Mouse (Mus musculus) embryonic stem cell, embryonic (primary cell): ENCODE results near the gene Mars.

Source experiments
- CTCF ChIA-PET, 4 experiments: fragments of 300-600 bp in 2 of 4; fragments of 350-600 bp in 2 of 4; sonication (Branson Sonifier 250); formaldehyde crosslinking; loops; one replicate each; lab custom pipeline; 2022; ENCODE audit warnings: inconsistent platforms in 2 of 4; lab: Charles Lee
- POLR2A ChIA-PET, 4 experiments: fragments of 300-600 bp in 2 of 4; fragments of 350-600 bp in 2 of 4; sonication (Branson Sonifier 250); formaldehyde crosslinking; loops; one replicate each; lab custom pipeline; 2022; ENCODE audit warnings: antibody characterized with exemption in 4 of 4, inconsistent platforms in 1 of 4; lab: Charles Lee

Mars gene

GRCm38 (mm10) chr10:127288328-127288799 is 23.2 kb downstream of the Mars start:
- POLR2A ChIA-PET, result interaction anchor here in 3 of 4 experiments (0.7 to 8.0 kb wide), 21 partner anchors 9 to 1343 kb away, joined by 3 to 87 read pairs (median 5); partner anchors contain the start of genes Kif5a (in 3 of the 3), Mars (in 2 of the 3), B4galnt1 (in 1 of the 3) and Dctn2 (in 1 of the 3)
- CTCF ChIA-PET, result interaction anchor here in 3 of 4 experiments (0.5 to 0.7 kb wide), 3 partner anchors 20 to 457 kb away, joined by 3 to 4 read pairs (median 3); no protein-coding TSS in a partner anchor

GRCm38 (mm10) chr10:127287936-127288293 is 23.7 kb downstream of the Mars start:
- CTCF ChIA-PET, result interaction anchor here in 3 of 4 experiments (0.5 to 0.7 kb wide), 3 partner anchors 19 to 458 kb away, joined by 3 to 4 read pairs (median 3); no protein-coding TSS in a partner anchor
- POLR2A ChIA-PET, result interaction anchor here in 3 of 4 experiments (0.6 to 8.0 kb wide), 25 partner anchors 10 to 1344 kb away, joined by 3 to 87 read pairs (median 4); partner anchors contain the start of genes Kif5a (in 3 of the 3), Mars (in 2 of the 3), B4galnt1 (in 1 of the 3) and Dctn2 (in 1 of the 3)

GRCm38 (mm10) chr10:127287271-127287935 is 24.2 kb downstream of the Mars start:
- ChIA-PET CTCF (no interaction called here), POLR2A (interaction anchor here in 3 of 4 experiments (0.5 to 8.0 kb wide), 32 partner anchors 9 to 468 kb away, joined by 3 to 87 read pairs (median 4); partner anchors contain the start of genes Dctn2 (in 2 of the 3), Kif5a (in 2 of the 3), Mars (in 2 of the 3) and Arhgap9 (in 1 of the 3))

- ChIA-PET POLR2A (interaction anchor here in 3 of 4 experiments (0.5 to 8.0 kb wide), 26 partner anchors 9 to 233 kb away, joined by 3 to 87 read pairs (median 5); partner anchors contain the start of genes Mars (in 2 of the 3), Arhgap9 (in 1 of the 3), Dctn2 (in 1 of the 3) and Os9 (in 1 of the 3)), CTCF (interaction anchor here in 1 of 4 experiments (0.6 kb wide), 1 partner anchor 223 kb away, joined by 9 read pairs; the partner anchor contains the start of gene Cdk4)
Observed at GRCm38 (mm10) chr10:127286730-127287129, 24.9 kb downstream of the Mars start.

GRCm38 (mm10) chr10:127286194-127286593 is 25.4 kb downstream of the Mars start:
- POLR2A ChIA-PET, result interaction anchor here in 3 of 4 experiments (0.5 to 8.0 kb wide), 18 partner anchors 8 to 220 kb away, joined by 3 to 87 read pairs (median 6); partner anchors contain the start of genes Arhgap9 (in 1 of the 3), Mars (in 1 of the 3) and Os9 (in 1 of the 3)
- CTCF ChIA-PET, result interaction anchor here in 1 of 4 experiments (0.6 kb wide), 1 partner anchor 223 kb away, joined by 9 read pairs; the partner anchor contains the start of gene Cdk4

GRCm38 (mm10) chr10:127285644-127286043 is 25.9 kb downstream of the Mars start:
- POLR2A ChIA-PET, result interaction anchor here in 3 of 4 experiments (0.5 to 8.0 kb wide), 16 partner anchors 9 to 172 kb away, joined by 3 to 87 read pairs (median 6); partner anchors contain the start of genes Mars (in 2 of the 3) and Kif5a (in 1 of the 3)
- CTCF ChIA-PET, result no interaction called here

GRCm38 (mm10) chr10:127284724-127285500 is 26.7 kb downstream of the Mars start:
- ChIA-PET POLR2A (interaction anchor here in 3 of 4 experiments (0.6 to 8.0 kb wide), 18 partner anchors 8 to 171 kb away, joined by 3 to 87 read pairs (median 6); partner anchors contain the start of genes Mars (in 2 of the 3), Arhgef25 (in 1 of the 3) and Kif5a (in 1 of the 3)), CTCF (no interaction called here)

GRCm38 (mm10) chr10:127284105-127284622 is 27.4 kb downstream of the Mars start:
- POLR2A ChIA-PET, result interaction anchor here in 3 of 4 experiments (0.6 to 22.1 kb wide), 13 partner anchors 10 to 94 kb away, joined by 3 to 263 read pairs (median 5); partner anchors contain the start of genes Mars (in 2 of the 3) and Arhgef25 (in 1 of the 3)
- CTCF ChIA-PET, result no interaction called here

GRCm38 (mm10) chr10:127282620-127283215 is 28.9 kb downstream of the Mars start:
- ChIA-PET POLR2A (interaction anchor here (0.6 to 22.1 kb wide), 42 partner anchors 8 to 240 kb away, joined by 3 to 263 read pairs (median 4); partner anchors contain the start of genes Dctn2 (in 2 of the 4), Kif5a (in 2 of the 4), Mars (in 2 of the 4) and Arhgap9 (in 1 of the 4)), CTCF (interaction anchor here in 2 of 4 experiments (0.7 to 0.9 kb wide), 4 partner anchors 17 to 112 kb away, joined by 3 to 4 read pairs (median 3); partner anchors contain the start of gene Dctn2 (in 1 of the 2))

- ChIA-PET POLR2A (interaction anchor here (0.6 to 22.1 kb wide), 19 partner anchors 7 to 92 kb away, joined by 3 to 263 read pairs (median 6); partner anchors contain the start of genes Mars (in 2 of the 4), Dctn2 (in 1 of the 4) and Pip4k2c (in 1 of the 4)), CTCF (no interaction called here)
Observed at GRCm38 (mm10) chr10:127281316-127281715, 30.3 kb downstream of the Mars start.

GRCm38 (mm10) chr10:127279730-127280129 is 31.9 kb downstream of the Mars start:
- ChIA-PET POLR2A (interaction anchor here in 3 of 4 experiments (0.6 to 22.1 kb wide), 12 partner anchors 8 to 312 kb away, joined by 3 to 263 read pairs (median 4); partner anchors contain the start of gene Dctn2 (in 1 of the 3)), CTCF (interaction anchor here in 2 of 4 experiments (0.5 to 0.6 kb wide), 2 partner anchors 87 to 296 kb away, joined by 3 to 4 read pairs; no protein-coding TSS in a partner anchor)

- ChIA-PET POLR2A (interaction anchor here (0.5 to 22.1 kb wide), 40 partner anchors 8 to 302 kb away, joined by 3 to 263 read pairs (median 4); partner anchors contain the start of genes Kif5a (in 3 of the 4), Dctn2 (in 2 of the 4), B4galnt1 (in 1 of the 4) and Mars (in 1 of the 4)), CTCF (interaction anchor here in 2 of 4 experiments (0.5 to 0.9 kb wide), 6 partner anchors 39 to 984 kb away, joined by 3 to 15 read pairs (median 4); no protein-coding TSS in a partner anchor)
Observed at GRCm38 (mm10) chr10:127274261-127275022, 37.1 kb downstream of the Mars start.

- POLR2A ChIA-PET, result interaction anchor here in 3 of 4 experiments (0.6 to 22.1 kb wide), 10 partner anchors 9 to 89 kb away, joined by 3 to 263 read pairs (median 9); partner anchors contain the start of gene Kif5a (in 1 of the 3)
- CTCF ChIA-PET, result interaction anchor here in 1 of 4 experiments (2.1 kb wide), 1 partner anchor 40 kb away, joined by 5 read pairs; no protein-coding TSS in a partner anchor
Observed at GRCm38 (mm10) chr10:127272371-127272770, 39.2 kb downstream of the Mars start.

- ChIA-PET POLR2A (interaction anchor here in 2 of 4 experiments (1.0 to 22.1 kb wide), 11 partner anchors 8 to 75 kb away, joined by 3 to 263 read pairs (median 5); partner anchors contain the start of gene Pip4k2c (in 1 of the 2)), CTCF (no interaction called here)
Observed at GRCm38 (mm10) chr10:127269884-127270283, 41.7 kb downstream of the Mars start.

- POLR2A ChIA-PET, result interaction anchor here in 3 of 4 experiments (0.6 to 22.1 kb wide), 17 partner anchors 8 to 241 kb away, joined by 3 to 263 read pairs (median 4); partner anchors contain the start of genes Mars (in 1 of the 3) and Pip4k2c (in 1 of the 3)
- CTCF ChIA-PET, result interaction anchor here in 1 of 4 experiments (0.5 kb wide), 1 partner anchor 19 kb away, joined by 3 read pairs; no protein-coding TSS in a partner anchor
Observed at GRCm38 (mm10) chr10:127269036-127269435, 42.5 kb downstream of the Mars start.
